Mouse (Mus musculus): ENCODE results near the gene Slc35f2.

DNA sequence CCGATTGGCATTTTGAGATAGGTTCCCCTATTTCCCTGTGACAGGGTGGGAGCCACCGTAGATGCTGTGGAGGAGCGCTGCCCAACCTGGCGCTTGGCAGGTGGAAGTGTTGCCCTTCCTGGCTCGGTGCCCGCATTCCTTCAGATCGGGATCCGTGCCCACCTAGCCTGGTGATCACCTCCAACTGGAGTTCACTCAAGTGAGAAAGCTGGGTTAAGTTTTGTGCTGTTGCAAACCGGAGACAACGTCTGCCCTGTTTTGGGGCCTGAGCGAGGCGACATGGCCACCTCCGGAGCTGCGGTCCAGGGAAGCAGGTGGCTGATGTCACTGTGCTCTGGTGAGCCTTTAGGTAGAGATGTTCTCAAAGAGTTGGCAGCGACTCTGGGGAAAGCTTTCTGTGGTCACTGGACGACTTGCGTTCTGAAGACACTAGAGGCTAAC lies 803 bp downstream of the Slc35f2 start:
- no peak for TF ChIP-seq POLR2A (IDR thresholded peaks at IDR 0.05; ENCODE audit: insufficient read length, low read depth)
- no peak for TF ChIP-seq E2F4 (IDR thresholded peaks at IDR 0.05; ENCODE audit: insufficient read depth)
- TF ChIP-seq CEBPB (IDR thresholded peaks at IDR 0.05; ENCODE audit: insufficient read depth, poor library complexity, severe bottlenecking): no peak
- TF ChIP-seq TCF12 (IDR thresholded peaks at IDR 0.05; ENCODE audit: insufficient read depth, poor library complexity, severe bottlenecking): no peak
- TF ChIP-seq MYOG (IDR thresholded peaks at IDR 0.05; ENCODE audit: control insufficient read depth in 1 of 3, insufficient read depth in 1 of 3, insufficient read length in 2 of 3, low read depth in 2 of 3): no peak
- TF ChIP-seq POLR2AphosphoS2 (IDR thresholded peaks at IDR 0.05; ENCODE audit: insufficient read length, low read depth): no peak
